Mouse (Mus musculus) testis, adult 2 months (tissue): ENCODE results near the gene Dapk1.
"Not testable (repeated sequence)": the region's sequence is repeated elsewhere in the genome, so short reads cannot be mapped to it uniquely, and the experiment has no call there.

Experiments used
- CTCF ChIP-seq: fragments of 200-500 bp; IDR thresholded peaks from 2 replicates; pipeline ENCODE4 v1.5.1; 2012; ENCODE audit warnings: low read depth, mild to moderate bottlenecking, inconsistent platforms, low read length, moderate library complexity; ENCODE audit not compliant: control insufficient read depth, insufficient read depth, insufficient replicate concordance
- POLR2A ChIP-seq: fragments of 200-500 bp; IDR thresholded peaks from 2 replicates; pipeline ENCODE4 v1.6.1; 2012; ENCODE audit warnings: low read depth, mild to moderate bottlenecking, inconsistent platforms, low read length, moderate library complexity; ENCODE audit not compliant: control insufficient read depth

- not testable (repeated sequence) for TF ChIP-seq CTCF, POLR2A
Measured at GRCm38 (mm10) chr13:60610971-60611370, 9.2 kb downstream of the Dapk1 start.
